Mouse (Mus musculus) C2C12 (cell line): Measurements from ENCODE around the gene Pde7b.

Source experiments
- CEBPB ChIP-seq: IDR thresholded peaks from one replicate; pipeline ENCODE4 v1.6.1; 2011; ENCODE audit warnings: low read depth, mild to moderate bottlenecking, control low read depth, moderate library complexity
- CTCF ChIP-seq: IDR thresholded peaks from one replicate; pipeline ENCODE4 v1.5.1; 2011; ENCODE audit not compliant: control insufficient read depth, insufficient read depth, insufficient read length
- MAX ChIP-seq: IDR thresholded peaks from one replicate; pipeline ENCODE4 v1.6.1; 2011; ENCODE audit warnings: mild to moderate bottlenecking, control low read depth
- MYOD1 ChIP-seq: IDR thresholded peaks from one replicate; pipeline ENCODE4 v1.6.1; 2011; ENCODE audit warnings: low read depth; ENCODE audit not compliant: control insufficient read depth, insufficient read length

DNA sequence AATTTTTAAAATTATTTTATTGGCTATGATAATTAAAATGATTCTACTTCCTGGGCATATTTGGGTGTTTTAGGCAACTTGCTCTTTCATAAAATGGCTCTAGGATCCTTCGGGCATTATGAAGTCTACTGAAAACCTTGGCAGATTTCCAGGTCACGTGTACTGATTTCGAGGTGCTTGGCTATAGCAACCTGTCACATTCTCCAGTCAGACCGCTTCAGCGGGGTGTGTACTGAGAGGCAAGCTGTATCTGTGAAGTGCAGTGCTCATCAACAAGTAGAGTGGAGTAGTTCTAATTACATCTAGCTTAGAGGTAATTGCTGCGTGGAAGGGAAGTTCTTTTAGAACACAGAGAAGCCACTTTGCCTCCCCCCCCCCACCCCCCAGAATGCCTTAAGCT is 156.2 kb downstream of the Pde7b start:
- no peak for TF ChIP-seq CTCF
- TF ChIP-seq MAX: no peak
- TF ChIP-seq MYOD1: no peak
- no peak for TF ChIP-seq CEBPB
